Mouse (Mus musculus) myocyte (in vitro differentiated cells): ENCODE data around the gene Dgkz. TPM values are rescaled to one million over a fixed set of nuclear protein-coding genes. Genes with fewer than 3 reads are reported as not detected.

Experiments
- H3K27me3 ChIP-seq: one replicate; pipeline ENCODE4 v1.6.1; 2011; ENCODE audit not compliant: control insufficient read depth, insufficient read depth, insufficient read length
- H3K36me3 ChIP-seq: one replicate; pipeline ENCODE4 v1.6.1; 2011; ENCODE audit not compliant: control insufficient read depth, insufficient read depth
- H3K4me2 ChIP-seq: one replicate; pipeline ENCODE4 v1.6.1; 2011; ENCODE audit warnings: low read depth, control low read depth
- H3K4me3 ChIP-seq: one replicate; pipeline ENCODE4 v1.5.1; 2011; ENCODE audit warnings: mild to moderate bottlenecking, control low read depth, moderate library complexity
- H3K79me2 ChIP-seq: one replicate; pipeline ENCODE4 v1.6.1; 2011; ENCODE audit not compliant: control insufficient read depth, insufficient read depth
- H3ac ChIP-seq: one replicate; pipeline ENCODE4 v1.6.1; 2011; ENCODE audit not compliant: control insufficient read depth, insufficient read length
- CEBPB ChIP-seq: IDR thresholded peaks from 2 replicates; pipeline ENCODE4 v1.6.1; 2011; ENCODE audit warnings: mild to moderate bottlenecking, moderate library complexity; ENCODE audit not compliant: poor library complexity, insufficient read depth, severe bottlenecking
- E2F4 ChIP-seq: IDR thresholded peaks from one replicate; pipeline ENCODE4 v1.6.1; 2011; ENCODE audit warnings: mild to moderate bottlenecking, control low read depth, moderate library complexity; ENCODE audit not compliant: insufficient read depth
- MAX ChIP-seq: IDR thresholded peaks from one replicate; pipeline ENCODE4 v1.6.1; 2011; ENCODE audit warnings: low read depth, mild to moderate bottlenecking, control low read depth
- MYOD1 ChIP-seq, 3 experiments: IDR thresholded peaks; one replicate each; pipeline ENCODE4 v1.6.1; 2011; ENCODE audit warnings: control low read depth in 2 of 3, low read depth in 2 of 3, mild to moderate bottlenecking in 2 of 3, moderate library complexity in 1 of 3; ENCODE audit not compliant: insufficient read length in 2 of 3, control insufficient read depth in 1 of 3
- MYOG ChIP-seq, 3 experiments: IDR thresholded peaks; one replicate each; pipeline ENCODE4 v1.6.1; 2011; ENCODE audit warnings: control low read depth in 2 of 3, low read depth in 2 of 3, mild to moderate bottlenecking in 2 of 3; ENCODE audit not compliant: insufficient read length in 2 of 3, control insufficient read depth in 1 of 3, insufficient read depth in 1 of 3
- POLR2A ChIP-seq: IDR thresholded peaks from one replicate; pipeline ENCODE4 v1.6.1; 2011; ENCODE audit warnings: low read depth, mild to moderate bottlenecking, control low read depth, moderate library complexity; ENCODE audit not compliant: insufficient read length
- POLR2AphosphoS2 ChIP-seq: IDR thresholded peaks from one replicate; pipeline ENCODE4 v1.6.1; 2011; ENCODE audit warnings: low read depth, control low read depth; ENCODE audit not compliant: insufficient read length
- REST ChIP-seq: IDR thresholded peaks from one replicate; pipeline ENCODE4 v1.6.1; 2011; ENCODE audit warnings: mild to moderate bottlenecking, control low read depth, moderate library complexity; ENCODE audit not compliant: insufficient read depth, insufficient read length
- SRF ChIP-seq: IDR thresholded peaks from one replicate; pipeline ENCODE4 v1.6.1; 2011; ENCODE audit warnings: low read depth; ENCODE audit not compliant: control insufficient read depth, insufficient read length
- TCF12 ChIP-seq: IDR thresholded peaks from one replicate; pipeline ENCODE4 v1.6.1; 2011; ENCODE audit warnings: mild to moderate bottlenecking, control low read depth; ENCODE audit not compliant: poor library complexity, insufficient read depth, severe bottlenecking
- TCF3 ChIP-seq: IDR thresholded peaks from one replicate; pipeline ENCODE4 v1.6.1; 2011; ENCODE audit warnings: low read depth, control low read depth; ENCODE audit not compliant: insufficient read length
- USF1 ChIP-seq: IDR thresholded peaks from one replicate; pipeline ENCODE4 v1.6.1; 2011; ENCODE audit warnings: low read depth, mild to moderate bottlenecking, control low read depth, moderate library complexity
- polyA plus RNA-seq: library from polyadenylated mRNA; unstranded; fragments of >200 nt; fragmentation: generic; extraction: Trizol; gene quantifications from one replicate; pipeline ENCODE4 v1.2.1, GENCODE M21; 2012; ENCODE audit warnings: missing spikeins

Dgkz gene
- polyA plus RNA-seq, 1 experiment, result 68.4 TPM

DNA sequence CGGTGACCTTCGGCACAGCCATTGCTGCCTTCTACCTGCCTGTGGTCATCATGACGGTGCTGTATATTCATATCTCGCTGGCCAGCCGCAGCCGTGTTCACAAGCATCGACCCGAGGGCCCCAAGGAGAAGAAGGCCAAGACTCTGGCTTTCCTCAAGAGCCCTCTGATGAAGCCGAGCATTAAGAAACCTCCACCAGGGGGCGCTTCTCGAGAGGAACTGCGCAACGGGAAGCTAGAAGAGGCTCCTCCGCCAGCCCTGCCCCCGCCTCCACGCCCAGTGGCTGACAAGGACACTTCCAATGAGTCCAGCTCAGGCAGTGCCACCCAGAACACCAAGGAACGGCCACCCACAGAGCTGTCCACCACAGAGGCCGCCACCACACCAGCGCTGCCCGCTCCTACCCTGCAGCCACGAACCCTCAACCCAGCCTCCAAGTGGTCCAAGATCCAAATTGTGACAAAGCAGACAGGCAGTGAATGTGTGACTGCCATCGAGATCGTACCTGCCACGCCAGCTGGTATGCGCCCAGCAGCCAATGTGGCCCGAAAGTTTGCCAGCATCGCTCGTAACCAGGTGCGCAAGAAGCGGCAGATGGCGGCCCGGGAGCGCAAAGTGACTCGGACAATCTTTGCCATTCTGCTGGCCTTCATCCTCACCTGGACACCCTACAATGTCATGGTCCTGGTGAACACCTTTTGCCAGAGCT, 47.7 kb downstream of the Dgkz start:
- no peak for TF ChIP-seq REST
- no peak for TF ChIP-seq CEBPB
- no peak for TF ChIP-seq POLR2A
- no peak for TF ChIP-seq MYOD1 (IDR thresholded peaks at IDR 0.05; ENCODE audit: control insufficient read depth in 1 of 3, insufficient read length in 2 of 3, low read depth in 2 of 3)
- TF ChIP-seq E2F4, result no peak
- TF ChIP-seq TCF12, result no peak
- no peak for TF ChIP-seq MAX
- no peak for TF ChIP-seq MYOG (IDR thresholded peaks at IDR 0.05; ENCODE audit: control insufficient read depth in 1 of 3, insufficient read depth in 1 of 3, insufficient read length in 2 of 3, low read depth in 2 of 3)
- TF ChIP-seq POLR2AphosphoS2, result no peak
- no peak for TF ChIP-seq TCF3
- no peak for TF ChIP-seq SRF
- TF ChIP-seq USF1, result no peak
- Histone ChIP-seq H3K4me3 (no peak overlapping the region), H3ac (no peak overlapping the region), H3K36me3 (no peaks in the 10 kb centered on the region), H3K27me3 (no peaks in the 10 kb centered on the region), H3K79me2 (no peaks in the 10 kb centered on the region), H3K4me2 (no peak overlapping the region)

DNA sequence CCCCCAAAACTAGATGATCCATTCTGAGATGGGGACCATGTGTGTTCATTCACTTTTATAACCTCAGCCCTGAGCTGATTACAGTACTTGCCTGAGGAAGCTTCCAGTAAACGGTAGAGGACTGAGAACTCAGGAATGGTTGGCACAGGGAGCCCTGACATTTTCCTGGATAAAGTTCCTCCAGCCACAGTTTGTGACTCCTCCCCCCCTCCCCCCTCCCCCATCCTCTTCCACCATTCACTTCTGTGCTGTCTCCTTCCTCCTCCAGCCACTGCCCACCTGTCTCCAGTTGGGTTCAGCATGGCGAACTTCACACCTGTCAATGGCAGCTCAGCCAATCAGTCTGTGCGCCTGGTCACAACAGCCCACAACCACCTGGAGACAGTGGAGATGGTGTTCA, 48.7 kb downstream of the Dgkz start, which contains the start of gene Chrm4:
Chrm4 (plus strand) TSS at position 301 of the 400 bp plus-strand sequence.
- no peak for TF ChIP-seq MAX
- TF ChIP-seq REST, result no peak
- TF ChIP-seq CEBPB, result no peak
- no peak for TF ChIP-seq POLR2A
- TF ChIP-seq POLR2AphosphoS2, result no peak
- TF ChIP-seq SRF, result no peak
- no peak within 1 kb of the TSS for H3K4me3 ChIP-seq
- no peak within 1 kb of the TSS for H3ac ChIP-seq
- no peaks in the 10 kb centered on the region for H3K79me2 ChIP-seq
- no peak within 1 kb of the TSS for H3K4me2 ChIP-seq
- H3K36me3 ChIP-seq, result no peaks in the 10 kb centered on the region
- peaks cover 5% of the 10 kb centered on the region for H3K27me3 ChIP-seq

DNA sequence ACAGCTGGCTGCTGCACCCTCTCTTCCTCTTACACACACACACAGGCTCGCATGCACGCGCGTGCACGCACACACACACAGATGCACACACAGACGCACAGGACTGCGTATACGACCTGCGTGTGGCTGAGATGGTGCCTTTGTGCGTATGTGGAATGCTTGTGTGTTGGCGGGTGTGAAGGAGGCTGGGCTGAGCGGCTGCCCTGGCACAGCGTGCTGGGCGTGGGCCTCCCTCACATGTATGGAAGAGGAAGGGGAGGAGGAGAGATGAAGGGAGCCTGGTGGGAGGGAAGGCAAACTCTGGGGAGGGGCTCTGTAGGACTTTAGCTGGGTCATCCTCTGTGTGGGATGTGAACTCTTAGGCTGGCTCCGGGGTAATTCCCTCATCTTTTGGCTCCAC, 50.2 kb downstream of the Dgkz start:
- Histone ChIP-seq H3K79me2 (no peaks in the 10 kb centered on the region), H3K4me3 (no peak overlapping the region), H3K36me3 (no peaks in the 10 kb centered on the region), H3K4me2 (no peak overlapping the region), H3ac (no peak overlapping the region), H3K27me3 (peaks cover 7% of the 10 kb centered on the region)
- TF ChIP-seq SRF, result no peak
- no peak for TF ChIP-seq TCF3
- TF ChIP-seq MYOD1 (IDR thresholded peaks at IDR 0.05; ENCODE audit: control insufficient read depth in 1 of 3, insufficient read length in 2 of 3, low read depth in 2 of 3), result no peak
- no peak for TF ChIP-seq CEBPB
- TF ChIP-seq REST, result no peak
- no peak for TF ChIP-seq MAX
- no peak for TF ChIP-seq TCF12

DNA sequence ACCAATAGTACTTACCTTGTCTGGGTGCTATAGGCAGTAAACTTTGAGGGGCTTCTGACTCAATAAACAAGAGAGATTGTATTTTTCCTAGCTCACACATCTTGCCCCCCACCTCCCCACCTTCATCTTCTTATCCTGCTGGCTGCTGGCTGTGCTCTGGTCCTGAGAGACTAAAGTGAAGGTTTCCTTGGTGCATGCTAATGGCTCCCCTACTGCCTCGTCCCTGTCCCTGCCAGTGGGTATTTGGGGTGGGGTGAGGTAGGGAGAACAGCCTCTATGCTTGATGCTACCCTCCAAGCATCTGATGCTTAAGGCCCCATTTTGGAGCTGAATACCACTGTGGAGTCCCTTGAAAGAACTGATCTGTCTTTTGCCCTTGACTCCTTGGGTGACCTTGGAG, 50.9 kb downstream of the Dgkz start:
- Histone ChIP-seq H3ac (no peak overlapping the region), H3K4me2 (no peak overlapping the region), H3K36me3 (no peaks in the 10 kb centered on the region), H3K4me3 (no peak overlapping the region), H3K79me2 (no peaks in the 10 kb centered on the region), H3K27me3 (peaks cover 7% of the 10 kb centered on the region)
- TF ChIP-seq POLR2A (no peak), REST (no peak)

DNA sequence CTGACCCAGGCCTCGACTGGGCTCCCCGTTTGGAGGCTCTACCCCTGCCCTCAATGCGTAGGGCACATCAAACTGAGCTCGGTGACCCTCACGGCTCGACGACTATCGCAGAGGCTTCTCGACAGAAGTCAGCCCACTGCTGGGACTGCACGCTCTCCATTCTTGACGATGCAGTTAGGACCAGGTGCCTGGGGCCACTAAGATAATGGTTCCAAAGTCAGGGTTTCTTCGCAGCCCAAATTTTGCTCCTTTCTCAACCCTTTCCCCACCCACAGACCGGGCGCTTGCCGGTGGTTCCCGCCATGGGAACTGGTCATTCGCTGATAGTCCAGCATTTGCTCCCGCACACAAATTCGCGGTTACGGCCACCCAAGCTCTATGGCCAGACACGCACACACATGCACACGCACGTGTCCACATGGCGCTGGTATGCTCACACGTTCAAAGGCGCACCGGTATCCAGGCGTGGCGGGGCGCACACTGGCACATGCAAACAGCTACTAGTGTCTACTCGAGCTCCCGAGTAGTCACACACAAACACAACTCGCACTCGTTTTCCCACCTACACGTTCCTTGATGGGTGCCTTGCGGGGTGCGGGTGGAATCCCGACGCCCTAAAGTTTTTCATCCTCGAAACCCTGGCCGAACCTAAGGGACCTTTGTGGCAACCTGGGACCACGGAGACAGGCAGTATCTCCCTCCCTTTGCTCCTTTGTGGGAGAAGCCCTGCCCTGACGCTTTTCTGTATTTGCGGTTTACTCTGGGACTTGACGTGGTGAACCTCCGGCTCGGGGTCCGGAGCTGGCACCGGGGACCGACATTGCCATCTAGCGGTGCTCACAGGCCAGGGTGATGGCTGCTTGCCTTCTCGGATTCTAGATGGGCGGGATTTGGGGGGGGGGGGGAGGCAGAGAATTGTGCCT, 52.0 kb downstream of the Dgkz start:
- Histone ChIP-seq H3K4me2 (peak overlapping the region; percentile 93), H3K36me3 (no peaks in the 10 kb centered on the region), H3K4me3 (peak overlapping the region; percentile 7), H3K27me3 (peaks cover 7% of the 10 kb centered on the region), H3K79me2 (no peaks in the 10 kb centered on the region), H3ac (no peak overlapping the region)
- TF ChIP-seq MYOD1 (IDR thresholded peaks at IDR 0.05; ENCODE audit: control insufficient read depth in 1 of 3, insufficient read length in 2 of 3, low read depth in 2 of 3) (no peak), POLR2AphosphoS2 (no peak), MYOG (IDR thresholded peaks at IDR 0.05; ENCODE audit: control insufficient read depth in 1 of 3, insufficient read depth in 1 of 3, insufficient read length in 2 of 3, low read depth in 2 of 3) (no peak), MAX (no peak), REST (no peak), TCF3 (no peak), USF1 (no peak), SRF (no peak), TCF12 (no peak), E2F4 (no peak), CEBPB (no peak), POLR2A (no peak)
